Mouse (Mus musculus) cerebellum, adult 9-11 months (tissue): Measurements from ENCODE around the gene D17Wsu92e.

Experiments used
- DNase-seq: peaks from one replicate; pipeline ENCODE4 v3.0.0; 2022

The D17Wsu92e gene

GRCm38 (mm10) chr17:27734344-27735073 is 85.9 kb downstream of the D17Wsu92e start:
- DNase-seq = no peak

- DNase-seq = no peak
These were observed 87.8 kb downstream of the D17Wsu92e start for GRCm38 (mm10) chr17:27732694-27733093.

DNA sequence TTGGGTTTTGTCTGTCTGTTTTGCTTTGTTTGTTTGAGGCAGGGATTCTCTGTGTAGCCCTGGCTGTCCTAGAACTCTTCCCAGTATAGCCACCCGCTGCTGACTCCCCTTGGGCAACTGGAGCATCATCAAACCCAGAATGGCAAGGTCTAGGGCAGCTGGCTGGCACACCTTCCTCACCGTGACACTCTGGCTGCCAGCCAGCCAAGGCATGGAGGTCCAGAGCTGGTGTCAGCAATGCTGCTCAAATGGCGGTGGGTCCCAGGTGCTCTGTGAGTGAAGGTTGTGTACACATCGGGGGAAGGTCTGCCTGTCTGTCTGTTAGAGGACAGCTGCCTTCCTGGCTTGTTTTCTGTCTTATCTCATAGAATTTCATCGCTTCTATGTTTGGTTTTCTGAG is 88.3 kb downstream of the D17Wsu92e start:
- DNase-seq = no peak

GRCm38 (mm10) chr17:27728770-27729169 is 91.7 kb downstream of the D17Wsu92e start, which contains the start of gene Spdef:
Gene Spdef, minus strand, starts transcription at chr17:27728955.
- no peak for DNase-seq

- no peak for DNase-seq
These were observed 93.9 kb downstream of the D17Wsu92e start for GRCm38 (mm10) chr17:27726527-27726926.

- no peak for DNase-seq
These were observed 95.0 kb downstream of the D17Wsu92e start for GRCm38 (mm10) chr17:27725412-27725811.

GRCm38 (mm10) chr17:27725011-27725410 is 95.4 kb downstream of the D17Wsu92e start:
- no peak for DNase-seq

DNA sequence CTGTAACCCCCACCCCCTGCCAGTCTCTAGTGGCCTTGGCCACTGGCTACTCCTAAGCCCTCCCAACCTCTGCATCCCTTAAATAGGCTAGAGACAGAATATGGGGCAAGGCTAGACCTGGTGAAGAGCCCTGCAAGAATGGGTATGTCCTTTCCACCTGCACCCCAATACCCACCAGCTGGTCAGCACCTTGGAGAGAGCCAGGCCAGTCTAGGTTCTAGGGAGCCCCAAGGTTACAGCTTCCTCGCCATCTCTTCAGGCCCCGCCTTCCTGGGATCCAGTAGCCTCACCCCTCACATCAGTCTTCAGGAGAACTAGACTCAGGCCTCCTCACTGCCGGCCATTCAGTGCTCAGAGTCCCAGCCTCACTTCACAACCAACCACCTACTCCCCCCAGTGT is 96.1 kb downstream of the D17Wsu92e start:
- DNase-seq = no peak

GRCm38 (mm10) chr17:27721125-27721664 is 99.3 kb downstream of the D17Wsu92e start:
- DNase-seq = peak; percentile 92

DNA sequence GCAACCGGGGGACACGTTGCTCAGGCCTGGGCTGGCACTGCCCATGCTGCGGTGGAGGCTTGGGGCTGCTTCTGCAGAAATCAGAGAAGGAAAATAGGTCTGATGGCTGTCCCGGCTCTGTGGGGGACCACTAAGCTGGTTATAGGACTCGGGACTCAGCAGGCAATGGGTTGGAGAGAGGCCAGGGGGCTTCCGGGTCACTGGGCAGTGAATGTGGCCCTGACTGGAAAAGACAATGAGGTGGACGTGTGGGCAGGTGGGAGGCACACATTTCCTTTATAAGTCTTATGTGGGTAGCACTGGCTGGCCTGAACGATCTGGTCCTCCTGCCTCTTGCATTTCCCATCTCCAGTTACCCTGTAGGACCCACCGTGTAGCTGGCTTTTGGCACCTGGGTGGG is 100.1 kb downstream of the D17Wsu92e start:
- no peak for DNase-seq

DNA sequence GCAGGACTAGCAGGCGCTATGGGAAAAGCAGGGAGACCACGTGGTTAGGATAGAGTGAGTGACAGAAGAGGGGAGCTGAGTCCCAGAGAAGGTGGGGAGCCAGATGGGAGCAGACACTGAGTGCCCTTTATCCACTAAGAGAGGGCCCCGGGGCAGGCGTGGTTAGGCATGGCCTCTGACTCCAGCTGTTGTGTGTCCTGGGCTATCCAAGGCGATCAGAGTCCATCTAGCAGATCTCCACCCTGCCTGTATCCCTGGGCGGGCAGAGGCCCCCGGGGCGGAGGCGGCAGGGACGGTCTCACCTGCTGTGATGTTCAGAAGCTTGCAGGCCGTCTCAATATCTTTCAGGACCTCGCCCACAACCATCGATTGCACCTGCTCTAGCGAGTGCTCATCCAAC is 100.8 kb downstream of the D17Wsu92e start:
- DNase-seq = no peak

DNA sequence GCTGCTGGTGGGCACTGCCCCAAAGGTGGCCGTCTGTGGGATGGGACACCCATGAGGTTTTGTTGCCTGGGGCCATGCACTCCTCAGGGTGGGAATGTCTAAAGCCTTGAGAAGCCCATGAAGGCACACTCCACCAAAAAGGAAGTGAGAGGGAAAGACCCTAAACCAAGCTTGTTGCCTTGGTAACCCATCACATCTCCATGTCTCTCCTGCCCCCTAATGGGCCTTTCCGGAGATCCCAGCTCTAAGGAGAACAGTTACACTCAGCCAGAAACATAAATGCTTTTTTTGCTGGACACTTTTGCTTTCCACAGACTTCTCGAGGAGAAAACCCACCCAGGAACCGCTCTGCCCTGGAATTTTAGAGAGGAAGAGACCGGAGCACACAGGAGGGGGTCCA is 102.2 kb downstream of the D17Wsu92e start:
- no peak for DNase-seq

DNA sequence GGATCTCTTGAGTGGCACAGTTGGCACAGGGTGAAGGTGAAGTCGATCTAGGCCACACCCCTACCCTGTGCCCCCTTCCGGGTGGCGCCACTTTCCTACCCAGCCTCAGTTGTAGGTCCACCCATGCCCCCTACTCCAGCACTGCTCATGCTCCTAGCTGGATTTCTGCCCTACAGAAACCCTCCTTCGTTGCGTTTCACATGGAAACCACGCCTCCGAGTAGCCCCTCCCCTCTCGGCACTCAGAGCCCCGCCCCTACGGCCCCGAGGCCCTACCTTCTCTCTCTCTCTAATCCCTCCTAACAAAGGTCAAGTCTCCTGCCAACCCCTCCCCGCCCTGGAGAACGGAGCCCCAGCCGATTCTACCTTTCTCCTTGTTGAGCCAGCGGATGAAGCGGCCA is 103.6 kb downstream of the D17Wsu92e start:
- DNase-seq = no peak

DNA sequence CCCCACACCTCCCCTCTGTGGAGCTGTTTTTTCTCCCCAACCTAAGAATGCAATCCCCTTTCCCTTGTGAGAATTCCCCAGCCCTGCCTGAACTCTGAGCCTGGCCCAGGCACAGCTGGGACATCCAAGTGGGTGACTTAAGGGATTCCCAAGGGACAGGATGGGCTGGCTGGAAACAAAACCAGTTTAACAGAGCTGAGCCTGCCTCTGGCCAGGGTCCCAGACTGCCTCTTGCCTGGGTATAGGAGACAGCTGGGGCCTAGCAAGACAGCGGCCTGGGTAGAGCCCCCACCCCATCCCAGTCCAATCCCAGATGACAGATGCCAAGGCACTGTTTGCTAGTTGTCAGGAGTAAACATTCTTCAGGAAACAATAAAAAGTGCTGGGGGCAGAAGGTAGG is 107.6 kb downstream of the D17Wsu92e start:
- no peak for DNase-seq

DNA sequence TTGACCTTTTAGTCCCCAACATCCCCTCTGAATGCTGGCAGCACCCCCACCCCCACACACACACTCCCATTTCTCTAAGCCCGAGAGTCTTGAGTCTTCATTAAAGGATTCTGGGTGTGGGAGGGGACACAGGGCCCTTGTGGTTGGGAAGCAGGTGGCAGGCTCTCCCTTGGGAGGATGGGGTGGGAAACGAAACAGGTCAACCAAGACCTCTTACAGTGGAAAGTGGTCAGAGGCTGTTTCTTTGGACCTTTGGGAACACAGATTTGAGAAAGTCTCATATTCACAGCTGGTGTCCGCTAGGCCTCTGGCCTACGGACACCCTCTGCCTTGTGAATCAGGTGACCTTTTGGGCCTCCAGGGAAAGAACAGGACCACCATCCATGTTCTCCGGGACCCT is 110.8 kb downstream of the D17Wsu92e start:
- DNase-seq = no peak

DNA sequence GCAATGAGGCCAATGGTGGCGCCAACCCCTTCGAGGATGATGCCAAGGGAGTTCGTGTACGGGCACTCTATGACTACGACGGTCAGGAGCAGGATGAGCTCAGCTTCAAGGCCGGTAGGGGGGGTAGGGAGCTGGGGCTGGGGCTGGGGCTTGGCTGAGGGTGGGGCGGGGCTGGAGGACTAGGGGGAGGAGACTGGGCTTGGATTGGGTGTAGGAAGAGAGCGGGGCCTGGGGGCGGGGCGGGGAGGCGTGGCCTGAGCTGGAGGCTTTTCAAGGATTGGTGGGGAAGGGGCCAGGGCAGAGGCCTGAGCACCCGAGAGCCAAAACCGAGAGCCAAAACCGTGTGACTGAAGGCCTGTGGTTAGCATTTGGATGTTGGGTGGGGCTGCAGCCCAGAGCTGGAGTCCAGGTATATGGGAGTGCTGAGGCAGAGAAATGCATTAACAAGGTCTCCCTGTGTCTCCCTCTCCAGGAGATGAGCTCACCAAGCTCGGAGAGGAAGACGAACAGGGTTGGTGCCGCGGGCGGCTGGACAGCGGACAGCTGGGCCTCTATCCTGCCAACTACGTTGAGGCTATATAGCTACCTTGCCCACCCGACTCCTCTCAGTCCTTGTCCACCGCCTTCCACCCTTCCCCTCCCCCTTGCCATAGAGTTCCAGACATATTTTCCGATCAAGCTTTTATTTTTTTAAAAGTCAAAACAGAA is 112.3 kb downstream of the D17Wsu92e start:
- no peak for DNase-seq

- DNase-seq = no peak
These were observed 114.8 kb downstream of the D17Wsu92e start for GRCm38 (mm10) chr17:27705661-27706060.

- DNase-seq = no peak
These were observed 116.4 kb downstream of the D17Wsu92e start for GRCm38 (mm10) chr17:27703961-27704621.

DNA sequence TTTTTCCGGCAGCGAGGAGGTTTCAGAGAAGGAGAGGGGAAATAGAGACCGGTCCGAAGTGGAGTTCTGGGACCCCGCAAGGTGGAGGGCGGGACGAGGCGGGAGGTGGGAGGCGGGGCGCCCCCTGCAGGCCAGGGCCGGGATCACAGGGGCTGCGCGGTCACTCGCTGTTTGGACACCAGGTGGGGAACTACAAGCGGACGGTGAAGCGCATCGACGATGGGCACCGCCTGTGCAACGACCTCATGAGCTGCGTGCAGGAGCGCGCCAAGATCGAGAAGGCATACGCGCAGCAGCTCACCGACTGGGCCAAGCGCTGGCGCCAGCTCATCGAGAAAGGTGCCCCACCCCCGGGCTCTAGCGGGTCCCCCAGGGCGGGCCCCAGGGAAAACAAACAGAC is 117.9 kb downstream of the D17Wsu92e start:
- peak; percentile 77 for DNase-seq

GRCm38 (mm10) chr17:27701856-27702255 is 118.6 kb downstream of the D17Wsu92e start:
- no peak for DNase-seq
